Mouse (Mus musculus) hindlimb bud, embryonic 11.5 days (tissue): ENCODE measurements around the gene Ly9.

ENCODE experiments used
- DNase-seq: peaks from one replicate; pipeline ENCODE4 v3.0.0-alpha.2; 2012; ENCODE audit warnings: low read depth, low spot score; ENCODE audit errors: extremely low spot score

The Ly9 gene

GRCm38 (mm10) chr1:171584584-171584983, 22.6 kb downstream of the Ly9 start:
- no peak for DNase-seq

DNA sequence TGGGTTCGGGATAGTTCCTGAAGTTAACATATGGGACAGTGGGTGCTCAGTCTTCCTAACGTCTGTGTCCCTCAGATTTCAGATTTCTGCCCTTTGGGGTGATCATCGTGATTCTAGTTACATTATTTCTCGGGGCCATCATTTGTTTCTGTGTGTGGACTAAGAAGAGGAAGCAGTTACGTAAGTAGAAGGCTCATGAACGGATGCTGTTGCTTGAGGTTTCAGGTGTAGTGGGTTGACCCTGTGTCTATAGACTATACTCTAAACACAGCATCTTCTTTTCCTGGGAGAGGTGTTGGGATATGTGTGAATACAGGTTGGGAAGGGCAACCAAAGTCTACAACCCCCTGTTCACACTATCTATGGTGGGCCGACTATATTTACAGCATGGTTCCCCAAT, 30.0 kb downstream of the Ly9 start:
- no peak for DNase-seq

DNA sequence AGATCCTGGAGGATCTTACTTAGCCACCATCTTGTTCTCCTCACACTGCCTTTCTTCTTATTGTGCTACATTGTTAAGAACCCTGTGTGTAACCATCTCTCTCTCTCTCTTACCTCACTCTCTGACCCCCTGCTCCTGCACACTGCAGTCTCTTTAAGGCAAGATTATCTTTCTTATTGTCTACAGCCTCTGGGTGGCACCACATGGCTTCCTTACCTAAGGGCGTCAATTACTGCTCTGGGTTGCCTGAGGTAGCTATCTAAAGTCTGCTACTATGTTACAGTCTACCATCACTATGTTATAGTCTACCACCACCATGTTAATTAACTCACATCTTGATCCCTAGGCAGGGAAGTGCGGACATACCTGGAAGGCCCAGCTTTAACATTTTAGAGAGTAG, 38.8 kb downstream of the Ly9 start:
- no peak for DNase-seq

DNA sequence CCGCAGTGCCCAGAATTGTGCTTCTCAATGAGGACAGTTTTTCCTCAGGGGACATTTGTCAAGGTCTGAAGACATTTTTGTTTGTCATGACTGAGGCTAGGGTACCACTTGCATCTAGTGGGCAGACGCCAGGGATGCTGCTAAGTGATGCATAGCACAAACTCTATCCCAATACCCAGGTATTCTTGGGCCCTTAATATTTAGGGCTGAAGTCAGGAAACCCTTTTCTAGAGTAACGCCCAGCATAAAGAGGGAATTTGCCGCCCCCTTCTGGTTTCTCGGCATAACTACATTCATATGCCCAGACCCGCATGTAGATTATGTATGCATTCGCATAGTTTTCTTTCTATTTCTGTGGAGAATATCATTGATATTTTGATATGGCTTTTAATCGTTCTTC, 40.4 kb downstream of the Ly9 start:
- peak; percentile 58 for DNase-seq

DNA sequence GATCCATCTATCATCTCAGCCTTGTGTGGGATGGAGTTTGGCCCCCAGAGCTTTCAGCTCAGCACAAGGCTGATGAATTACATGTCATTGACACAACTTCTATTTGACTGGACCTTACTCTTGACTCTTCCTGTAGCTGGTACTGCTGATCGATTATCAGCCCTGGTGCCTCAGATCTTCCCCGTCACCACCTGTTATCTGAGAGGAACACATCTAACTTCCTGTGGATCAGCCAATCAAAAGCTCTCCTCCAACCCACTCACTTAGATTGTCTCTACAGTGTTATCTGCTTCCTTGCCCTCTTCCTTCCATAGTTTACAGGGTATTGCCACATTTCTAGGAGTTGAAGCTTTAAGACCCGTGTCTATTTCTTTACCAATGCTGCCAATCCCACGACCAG, 41.3 kb downstream of the Ly9 start:
- no peak for DNase-seq

DNA sequence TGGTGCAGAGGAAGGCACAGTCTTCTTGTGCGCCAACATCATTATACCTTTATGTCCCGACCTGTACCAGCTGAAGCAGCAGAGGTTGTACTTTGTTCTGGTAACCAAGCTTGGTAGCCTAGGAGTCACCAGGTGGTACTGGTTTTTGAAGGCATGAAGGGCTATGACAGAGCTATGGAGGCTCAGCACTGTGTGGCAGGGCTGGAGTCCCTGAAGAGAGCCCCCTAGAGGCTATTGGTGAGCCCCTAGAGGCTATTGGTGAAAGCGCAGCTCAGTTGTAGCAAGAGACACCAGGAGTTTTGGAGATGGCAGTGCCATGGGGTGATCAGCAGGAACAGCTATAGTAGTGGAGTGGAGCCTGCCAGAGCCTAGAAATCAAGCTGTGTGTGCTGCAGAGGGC, 43.0 kb downstream of the Ly9 start:
- DNase-seq = peak; percentile 64

- no peak for DNase-seq
Measured at GRCm38 (mm10) chr1:171563042-171563441, 44.2 kb downstream of the Ly9 start.

DNA sequence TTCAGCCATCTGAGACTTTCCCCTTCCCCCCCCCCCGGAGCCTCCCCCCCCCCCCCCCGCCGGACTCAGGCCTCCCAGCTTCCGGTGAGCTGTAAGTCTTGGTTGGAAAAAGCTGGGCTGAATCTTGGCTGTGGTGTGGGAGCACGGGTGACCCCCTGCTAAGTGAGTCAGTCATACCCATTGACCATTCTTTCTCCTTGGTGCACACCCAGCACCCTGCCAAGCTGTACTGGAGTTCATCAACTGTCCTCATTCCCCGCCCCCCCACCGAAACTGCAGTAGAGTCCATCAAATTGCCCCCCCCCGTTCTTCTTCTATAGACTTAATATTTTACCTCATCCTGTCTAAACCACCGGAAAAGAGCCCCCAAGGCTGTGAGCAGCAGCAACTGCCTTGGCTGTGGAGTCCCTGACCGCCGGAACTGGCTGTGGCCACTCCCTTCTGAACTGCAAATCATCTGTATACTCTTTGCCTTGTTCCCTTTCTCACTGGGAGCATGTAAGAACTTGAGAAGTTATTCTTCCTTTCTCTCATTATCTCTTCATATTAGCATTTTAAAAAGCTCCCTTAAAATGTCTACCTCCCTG, 45.5 kb downstream of the Ly9 start:
- no peak for DNase-seq

GRCm38 (mm10) chr1:171561200-171561599, 46.0 kb downstream of the Ly9 start:
- no peak for DNase-seq

DNA sequence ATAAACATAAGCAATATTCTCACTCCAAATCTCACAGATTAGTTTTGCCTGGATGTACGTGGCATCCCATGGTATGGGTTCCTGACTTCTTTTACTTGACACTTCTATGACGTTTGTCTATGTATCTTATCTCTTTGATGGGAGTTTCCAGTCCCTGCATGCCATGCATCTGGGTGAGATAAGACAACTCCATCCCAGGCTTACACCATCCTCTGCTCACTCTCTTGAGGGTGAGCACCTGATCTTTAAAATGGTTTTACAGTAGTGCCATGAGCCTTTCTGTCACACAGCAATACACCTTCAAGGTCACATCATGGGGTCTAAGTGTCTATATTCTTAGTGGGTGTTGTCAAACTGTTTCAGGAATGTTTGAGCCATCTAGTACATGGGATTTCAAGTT, 46.9 kb downstream of the Ly9 start:
- no peak for DNase-seq

GRCm38 (mm10) chr1:171558898-171559297, 48.3 kb downstream of the Ly9 start, which contains the start of gene Cd244a:
Gene Cd244a (plus strand): TSS chr1:171559193.
- no peak for DNase-seq

GRCm38 (mm10) chr1:171558407-171558806, 48.8 kb downstream of the Ly9 start:
- DNase-seq = no peak

- no peak for DNase-seq
Measured at GRCm38 (mm10) chr1:171556366-171556765, 50.8 kb downstream of the Ly9 start.

GRCm38 (mm10) chr1:171553359-171554341, 53.6 kb downstream of the Ly9 start:
- no peak for DNase-seq

DNA sequence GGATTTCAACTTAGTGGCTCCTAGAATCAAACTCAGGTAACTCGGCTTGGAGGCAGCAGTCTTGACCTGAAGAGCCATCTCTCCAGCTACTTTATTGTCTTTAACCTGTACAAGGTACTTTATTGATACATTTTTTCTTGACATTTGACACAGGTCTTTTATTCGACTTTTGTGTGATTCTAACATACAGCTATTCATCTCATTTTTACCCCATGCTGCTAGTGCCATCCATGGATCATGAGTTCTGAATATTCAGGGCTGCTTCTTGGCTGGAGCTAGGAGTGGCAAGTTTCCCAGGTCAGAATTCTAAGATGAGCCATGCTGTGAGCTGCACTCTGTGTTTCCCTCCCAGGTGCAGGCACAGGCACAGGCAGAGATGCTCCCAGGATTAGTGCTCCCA, 55.0 kb downstream of the Ly9 start:
- no peak for DNase-seq

GRCm38 (mm10) chr1:171551326-171551725, 55.9 kb downstream of the Ly9 start:
- DNase-seq = no peak

GRCm38 (mm10) chr1:171540694-171541093, 66.5 kb downstream of the Ly9 start:
- DNase-seq = no peak
